Mouse (Mus musculus): ENCODE data around the gene Lsm11. TPM values are rescaled to one million over a fixed set of nuclear protein-coding genes. Genes with fewer than 3 reads are reported as not detected.

Gene Lsm11
- polyA plus RNA-seq, 1 experiment from 2014 or later = 4.3 TPM

DNA sequence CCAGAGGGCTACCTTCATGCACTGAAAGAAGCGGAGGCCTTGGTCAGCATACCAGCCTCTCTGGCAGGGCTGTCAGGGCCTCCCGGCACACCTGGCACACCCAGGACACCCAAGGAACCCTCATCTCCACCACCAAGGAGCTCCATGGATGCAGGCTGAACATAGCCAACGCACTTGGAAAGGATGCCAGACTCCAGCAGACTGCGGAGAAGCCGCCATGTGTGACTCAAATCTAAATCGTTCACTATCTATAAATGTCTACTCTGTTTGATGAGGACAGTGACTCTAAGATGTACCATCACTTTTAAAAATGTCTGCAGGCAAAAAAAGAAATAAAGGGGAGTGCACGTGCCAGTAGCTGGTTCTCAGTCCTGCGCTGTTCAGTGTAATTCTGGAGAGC, 7.3 kb downstream of the Lsm11 start:
- ATAC-seq (replicated peaks; ENCODE audit: low FRiP score, low read depth) (no peak), DNase-seq (ENCODE audit: low spot score) (no peak)
- Histone ChIP-seq H3K27ac (no peak overlapping the region), H3K36me3 (ENCODE audit: insufficient read depth, low read length) (peaks cover 20% of the 10 kb centered on the region; the same call in 1 of the 2 replicates), H3K9ac (ENCODE audit: low read depth, low read length) (no peak overlapping the region), H3K9me3 (replicated peaks; ENCODE audit: low read length) (no peaks in the 10 kb centered on the region), H3K4me3 (replicated peaks; ENCODE audit: low read depth, low read length) (no peak overlapping the region), H3K27me3 (ENCODE audit: insufficient read depth, low read length) (no peaks in the 10 kb centered on the region), H3K4me1 (replicated peaks; ENCODE audit: insufficient read depth, low read length) (no peaks in the 10 kb centered on the region), H3K4me2 (ENCODE audit: low read length) (no peak overlapping the region)
- WGBS = 93% methylated on average over 8 of the region's 8 CpGs
- TF ChIP-seq CTCF (IDR thresholded peaks at IDR 0.05; ENCODE audit: low read depth) = no peak

DNA sequence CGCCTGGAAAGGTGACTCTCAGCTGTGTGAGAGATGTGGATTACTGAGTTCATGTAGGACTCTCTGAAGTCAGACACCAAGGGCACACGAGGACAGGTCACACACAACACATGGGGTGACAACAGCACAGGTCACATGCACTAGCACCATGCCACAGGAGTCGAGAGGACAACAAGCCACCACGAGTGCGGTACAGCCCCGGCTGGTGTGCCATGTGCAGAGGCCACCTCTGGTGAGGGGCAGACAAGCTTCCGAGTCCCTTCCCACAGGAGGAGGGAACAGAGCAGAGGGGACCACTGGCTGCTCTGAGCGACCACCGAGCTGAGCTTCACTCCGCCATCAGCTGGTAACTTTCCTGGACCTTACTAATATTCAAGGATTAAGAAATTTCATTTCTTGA, 12.0 kb downstream of the Lsm11 start:
- TF ChIP-seq CTCF (IDR thresholded peaks at IDR 0.05; ENCODE audit: low read depth) = no peak
- peaks cover 20% of the 10 kb centered on the region; the same call in 1 of the 2 replicates for H3K36me3 ChIP-seq (ENCODE audit: insufficient read depth, low read length)
- WGBS = 91% methylated on average over 10 of the region's 10 CpGs

DNA sequence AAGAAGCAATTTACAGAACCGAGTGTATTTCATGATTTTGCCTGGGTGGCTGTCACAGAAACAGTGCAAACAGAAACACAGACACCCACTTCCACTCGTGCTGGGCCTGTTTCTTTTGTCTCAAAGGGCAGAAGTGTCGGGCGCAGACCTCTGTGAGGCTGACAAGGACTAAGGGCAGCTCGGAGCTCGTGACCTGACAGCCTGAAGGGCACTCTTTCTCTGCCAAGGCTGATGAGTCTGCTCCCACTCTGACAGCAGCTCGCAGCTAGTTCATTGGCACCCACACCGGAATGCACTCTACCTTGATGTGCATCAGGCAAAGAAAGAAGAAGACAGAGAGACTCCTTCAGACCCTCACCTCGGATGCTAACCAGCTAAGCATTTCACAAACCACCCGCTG, 15.2 kb downstream of the Lsm11 start:
- ATAC-seq (replicated peaks; ENCODE audit: low FRiP score, low read depth) = no peak
- no peak for DNase-seq (ENCODE audit: low spot score)

More for the DNA sequence above, 12.0 kb downstream of the Lsm11 start:
- Histone ChIP-seq H3K9ac (ENCODE audit: low read depth, low read length) (no peak overlapping the region), H3K4me2 (ENCODE audit: low read length) (no peak overlapping the region), H3K4me1 (replicated peaks; ENCODE audit: insufficient read depth, low read length) (no peaks in the 10 kb centered on the region), H3K9me3 (replicated peaks; ENCODE audit: low read length) (no peaks in the 10 kb centered on the region), H3K27me3 (ENCODE audit: insufficient read depth, low read length) (no peaks in the 10 kb centered on the region), H3K27ac (no peak overlapping the region), H3K4me3 (replicated peaks; ENCODE audit: low read depth, low read length) (no peak overlapping the region)
- ATAC-seq (replicated peaks; ENCODE audit: low FRiP score, low read depth) = no peak
- no peak for DNase-seq (ENCODE audit: low spot score)

DNA sequence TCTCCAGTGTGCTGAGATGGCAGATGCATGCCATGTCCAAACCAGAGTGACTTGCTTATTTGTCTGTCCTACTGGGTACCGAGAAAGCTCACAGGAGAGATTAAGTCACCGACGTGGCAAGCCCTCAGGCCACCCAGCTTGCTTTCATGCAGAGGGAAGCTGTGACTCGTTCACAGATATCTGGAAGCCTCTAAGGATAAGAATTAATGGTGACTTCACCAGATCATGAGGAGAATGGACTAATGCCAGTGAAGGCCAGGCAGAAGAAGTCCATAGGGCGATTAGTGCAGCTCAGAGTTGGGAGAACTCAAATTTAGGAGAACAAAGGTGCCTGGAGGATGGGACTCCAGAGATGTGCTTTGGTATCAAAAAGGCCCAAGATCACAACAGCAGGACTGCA, 17.3 kb downstream of the Lsm11 start:
- 68% methylated on average over 5 of the region's 5 CpGs for WGBS

More for the DNA sequence above, 15.2 kb downstream of the Lsm11 start:
- Histone ChIP-seq H3K9me3 (replicated peaks; ENCODE audit: low read length) (no peaks in the 10 kb centered on the region), H3K4me1 (replicated peaks; ENCODE audit: insufficient read depth, low read length) (no peaks in the 10 kb centered on the region), H3K27ac (no peak overlapping the region), H3K9ac (ENCODE audit: low read depth, low read length) (no peak overlapping the region), H3K27me3 (ENCODE audit: insufficient read depth, low read length) (no peaks in the 10 kb centered on the region), H3K4me2 (ENCODE audit: low read length) (no peak overlapping the region), H3K4me3 (replicated peaks; ENCODE audit: low read depth, low read length) (no peak overlapping the region), H3K36me3 (ENCODE audit: insufficient read depth, low read length) (0 out of 2 replicates have a peak, but pooled peaks cover 7% of the 10 kb centered on the region)
- 87% methylated on average over 10 of the region's 10 CpGs for WGBS
- TF ChIP-seq CTCF (IDR thresholded peaks at IDR 0.05; ENCODE audit: low read depth) = no peak

DNA sequence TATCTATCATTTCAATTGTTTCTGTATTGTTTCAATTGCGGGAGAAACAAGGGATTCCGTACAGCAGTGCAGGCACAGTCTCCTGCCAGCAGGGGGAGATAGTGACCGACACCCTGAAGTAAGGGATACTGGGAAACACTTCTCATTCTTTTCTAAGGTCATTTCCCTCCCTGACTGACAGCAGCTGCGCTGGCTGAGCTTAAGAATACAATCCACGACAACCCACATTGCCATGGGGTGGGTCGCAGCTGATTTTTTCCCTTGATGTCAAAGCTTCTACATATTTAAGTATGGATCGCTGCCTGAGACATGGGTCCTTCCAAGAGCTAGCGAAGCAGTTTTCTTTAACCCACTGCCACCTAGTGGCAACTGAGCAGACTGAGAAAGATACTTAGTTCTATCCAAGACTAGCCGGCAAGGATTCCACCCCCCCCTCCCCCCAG, 18.1 kb downstream of the Lsm11 start:
- H3K36me3 ChIP-seq (ENCODE audit: insufficient read depth, low read length) = no peaks in the 10 kb centered on the region
- no peaks in the 10 kb centered on the region for H3K9me3 ChIP-seq (replicated peaks; ENCODE audit: low read length)
- DNase-seq (ENCODE audit: low spot score) (peak; percentile 94), ATAC-seq (replicated peaks; ENCODE audit: low FRiP score, low read depth) (peak; percentile 88)
- peak overlapping the region; percentile 29 for H3K4me3 ChIP-seq (replicated peaks; ENCODE audit: low read depth, low read length)
- no peak overlapping the region for H3K9ac ChIP-seq (ENCODE audit: low read depth, low read length)
- peak overlapping the region; percentile 58 for H3K4me2 ChIP-seq (ENCODE audit: low read length)
- H3K4me1 ChIP-seq (replicated peaks; ENCODE audit: insufficient read depth, low read length) = no peaks in the 10 kb centered on the region
- no peak overlapping the region for H3K27ac ChIP-seq
- TF ChIP-seq CTCF (IDR thresholded peaks at IDR 0.05; ENCODE audit: low read depth) = peak; percentile 91
- H3K27me3 ChIP-seq (ENCODE audit: insufficient read depth, low read length) = no peaks in the 10 kb centered on the region
- under 1% methylated on average over 9 of the region's 9 CpGs for WGBS

More for the DNA sequence above, 17.3 kb downstream of the Lsm11 start:
- no peaks in the 10 kb centered on the region for H3K36me3 ChIP-seq (ENCODE audit: insufficient read depth, low read length)
- H3K27me3 ChIP-seq (ENCODE audit: insufficient read depth, low read length) = no peaks in the 10 kb centered on the region
- H3K4me1 ChIP-seq (replicated peaks; ENCODE audit: insufficient read depth, low read length) = no peaks in the 10 kb centered on the region
- no peak for TF ChIP-seq CTCF (IDR thresholded peaks at IDR 0.05; ENCODE audit: low read depth)
- no peaks in the 10 kb centered on the region for H3K9me3 ChIP-seq (replicated peaks; ENCODE audit: low read length)
- no peak overlapping the region for H3K4me2 ChIP-seq (ENCODE audit: low read length)
- no peak for DNase-seq (ENCODE audit: low spot score)
- no peak for ATAC-seq (replicated peaks; ENCODE audit: low FRiP score, low read depth)
- H3K9ac ChIP-seq (ENCODE audit: low read depth, low read length) = no peak overlapping the region
- no peak overlapping the region for H3K27ac ChIP-seq
- H3K4me3 ChIP-seq (replicated peaks; ENCODE audit: low read depth, low read length) = no peak overlapping the region

DNA sequence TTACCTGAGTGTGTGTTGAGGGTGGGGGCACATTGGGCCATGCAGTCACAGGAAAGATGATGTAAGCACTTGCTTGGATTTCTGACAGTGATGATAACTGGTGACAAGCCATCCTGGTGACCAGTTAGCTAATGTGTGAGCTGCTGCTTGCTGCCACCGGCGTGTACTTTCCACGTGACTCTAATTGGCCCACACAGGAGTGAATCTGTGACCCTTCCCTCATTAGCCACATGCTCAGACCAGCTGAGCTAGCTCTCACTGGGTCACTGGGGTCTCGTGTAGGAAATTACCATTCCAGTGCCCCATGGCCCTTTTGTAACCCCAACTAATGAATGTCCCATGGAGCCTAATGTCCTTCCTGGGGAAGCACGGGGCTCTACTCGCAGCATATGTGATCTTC, 19.3 kb downstream of the Lsm11 start:
- 63% methylated on average over 6 of the region's 6 CpGs for WGBS
- no peak overlapping the region for H3K4me3 ChIP-seq (replicated peaks; ENCODE audit: low read depth, low read length)
- no peak overlapping the region for H3K4me2 ChIP-seq (ENCODE audit: low read length)
- 0 out of 2 replicates have a peak, but pooled peaks cover 3% of the 10 kb centered on the region for H3K4me1 ChIP-seq (replicated peaks; ENCODE audit: insufficient read depth, low read length)
- no peak for TF ChIP-seq CTCF (IDR thresholded peaks at IDR 0.05; ENCODE audit: low read depth)
- no peaks in the 10 kb centered on the region for H3K36me3 ChIP-seq (ENCODE audit: insufficient read depth, low read length)
- no peaks in the 10 kb centered on the region for H3K27me3 ChIP-seq (ENCODE audit: insufficient read depth, low read length)
- no peaks in the 10 kb centered on the region for H3K9me3 ChIP-seq (replicated peaks; ENCODE audit: low read length)
- H3K9ac ChIP-seq (ENCODE audit: low read depth, low read length) = no peak overlapping the region
- DNase-seq (ENCODE audit: low spot score) (no peak), ATAC-seq (replicated peaks; ENCODE audit: low FRiP score, low read depth) (no peak)
- H3K27ac ChIP-seq = no peak overlapping the region

DNA sequence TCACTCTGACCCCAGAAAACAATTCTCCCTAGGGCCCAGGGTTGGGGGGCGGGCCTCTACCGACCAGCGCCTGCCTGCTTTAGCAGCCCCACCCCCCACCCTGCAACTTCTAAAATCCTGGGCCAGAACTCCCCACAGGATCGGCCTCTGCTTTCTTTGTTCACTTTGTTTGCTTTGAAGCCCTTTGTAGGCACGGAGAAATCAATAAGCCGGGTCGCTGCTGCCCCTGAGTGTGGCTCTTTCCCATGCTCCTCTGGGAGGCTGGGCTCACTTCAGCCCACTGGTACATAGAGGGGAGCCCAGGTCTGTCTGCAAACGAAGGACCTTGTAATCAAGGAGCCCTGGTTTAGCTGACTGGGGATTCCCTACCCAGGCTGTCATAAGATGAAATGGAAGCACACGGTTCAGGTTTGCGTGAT, 23.2 kb downstream of the Lsm11 start:
- Histone ChIP-seq H3K9me3 (replicated peaks; ENCODE audit: low read length) (no peaks in the 10 kb centered on the region), H3K36me3 (ENCODE audit: insufficient read depth, low read length) (no peaks in the 10 kb centered on the region), H3K4me3 (replicated peaks; ENCODE audit: low read depth, low read length) (no peak overlapping the region), H3K27me3 (ENCODE audit: insufficient read depth, low read length) (no peaks in the 10 kb centered on the region), H3K4me2 (ENCODE audit: low read length) (peak overlapping the region; percentile 11; the same call in 1 of the 2 replicates), H3K9ac (ENCODE audit: low read depth, low read length) (peak overlapping the region; percentile 19; the same call in 1 of the 2 replicates), H3K4me1 (replicated peaks; ENCODE audit: insufficient read depth, low read length) (0 out of 2 replicates have a peak, but pooled peaks cover 3% of the 10 kb centered on the region), H3K27ac (no peak overlapping the region)
- 11% methylated on average over 10 of the region's 10 CpGs for WGBS
- no peak for ATAC-seq (replicated peaks; ENCODE audit: low FRiP score, low read depth)
- no peak for TF ChIP-seq CTCF (IDR thresholded peaks at IDR 0.05; ENCODE audit: low read depth)
- DNase-seq (ENCODE audit: low spot score) = no peak

Measured in kidney, postnatal 0 days (tissue).